ENCODE assay signal across 28 mouse cellular contexts in the genomic region with DNA sequence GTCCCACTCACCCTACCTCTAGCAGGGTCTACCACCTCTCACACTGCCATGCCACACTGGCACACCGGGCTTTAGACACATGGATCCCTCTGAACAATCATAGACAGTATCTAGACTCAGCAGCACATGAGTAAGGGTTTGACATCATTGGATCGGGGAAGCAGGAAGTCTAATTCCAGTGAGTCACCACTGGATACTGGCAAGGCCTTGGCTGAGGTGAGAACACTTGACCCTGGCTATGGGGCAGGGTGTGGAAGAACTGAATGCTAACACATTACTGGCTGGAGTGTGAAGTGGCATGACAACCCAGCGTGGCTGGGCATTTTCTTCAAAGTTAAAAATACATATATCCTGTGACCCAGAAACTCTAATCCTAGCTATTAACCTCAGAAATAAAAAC.
DNase-seq lines count a peak whose midpoint lies in the region; ATAC-seq lines count a peak whose summit lies in the region.
"Had no signal": no experiment of that assay in that cellular context is flagged by ENCODE, and none has a peak within 500 bp of the region (broad histone marks: within the 10 kb centered on the region; RNA-seq: fewer than 3 reads in every experiment).

No protein-coding gene starts in this region.

- H3K9me3 ChIP-seq in liver, embryonic 11.5 days (ENCODE audit: control insufficient read depth, low read length), result no peaks in the 10 kb centered on the region
- H3K9me3 ChIP-seq: embryonic facial prominence, embryonic 10.5 days; forebrain, embryonic 10.5 days; limb, embryonic 15.5 days; liver, embryonic 15.5 days; midbrain, embryonic 15.5 days; neural tube, embryonic 13.5 days had no signal

- WGBS in liver, embryonic 11.5 days, result 67% methylated on average over 3 of the region's 3 CpGs

- no peaks in the 10 kb centered on the region for H3K27me3 ChIP-seq in liver, embryonic 11.5 days (replicated peaks; ENCODE audit: control insufficient read depth, insufficient read depth, low read length)
- H3K27me3 ChIP-seq: liver, embryonic 15.5 days; midbrain, embryonic 15.5 days; neural tube, embryonic 13.5 days had no signal

- peak; percentile 44 to 75 for DNase-seq in adrenal gland, adult (ENCODE audit: inconsistent age in 2 of 2, low spot score in 1 of 2)
- DNase-seq in adrenal gland, postnatal 4 days (ENCODE audit: low spot score in 2 of 2), result no peak
- peak; percentile 63 to 78 for DNase-seq in lung, adult 18-20 months
- no peak for DNase-seq in lung, postnatal 10 days
- DNase-seq in lung, postnatal 14 days, result peak; percentile 26
- DNase-seq in liver, embryonic 11.5 days (ENCODE audit: low spot score), result no peak
- DNase-seq in layer of hippocampus, postnatal 14 days (ENCODE audit: low spot score in 2 of 2), result no peak
- DNase-seq: cerebellum, adult 9-10 months; heart, postnatal 4 days; kidney, adult 18-20 months; layer of hippocampus, adult 9-11 months; retina, postnatal 1 day; right cerebral cortex, postnatal 25 days; spleen, adult 18-20 months; thymus, postnatal 14 days had no signal

- no peak overlapping the region for H3K27ac ChIP-seq in liver, embryonic 11.5 days (ENCODE audit: low read depth, low read length)
- H3K27ac ChIP-seq: embryonic facial prominence, embryonic 10.5 days; forebrain, embryonic 10.5 days; hindbrain, embryonic 14.5 days; kidney, postnatal 0 days; left cerebral cortex, adult 2 months; limb, embryonic 15.5 days; liver, embryonic 15.5 days; macrophage; midbrain, embryonic 15.5 days; neural tube, embryonic 13.5 days had no signal

- H3K4me2 ChIP-seq in liver, embryonic 11.5 days, result no peak overlapping the region
- H3K4me2 ChIP-seq: hindbrain, embryonic 14.5 days; limb, embryonic 15.5 days; liver, embryonic 15.5 days; midbrain, embryonic 15.5 days; neural tube, embryonic 13.5 days had no signal

- no peaks in the 10 kb centered on the region for H3K36me3 ChIP-seq in liver, embryonic 11.5 days (ENCODE audit: control insufficient read depth, insufficient read depth, low read length)
- H3K36me3 ChIP-seq: embryonic facial prominence, embryonic 10.5 days; forebrain, embryonic 10.5 days; limb, embryonic 15.5 days; liver, embryonic 15.5 days; midbrain, embryonic 15.5 days; neural tube, embryonic 13.5 days had no signal

- H3K4me3 ChIP-seq in liver, embryonic 11.5 days (ENCODE audit: low read depth, low read length), result no peak overlapping the region
- H3K4me3 ChIP-seq: embryonic facial prominence, embryonic 10.5 days; forebrain, embryonic 10.5 days; left cerebral cortex, adult 2 months; limb, embryonic 15.5 days; liver, embryonic 15.5 days; midbrain, embryonic 15.5 days; myocyte; neural tube, embryonic 13.5 days had no signal

- H3K9ac ChIP-seq in liver, embryonic 11.5 days (ENCODE audit: low read depth, low read length), result no peak overlapping the region
- H3K9ac ChIP-seq: hindbrain, embryonic 14.5 days; limb, embryonic 15.5 days; liver, embryonic 15.5 days; midbrain, embryonic 15.5 days; neural tube, embryonic 13.5 days had no signal

- no peaks in the 10 kb centered on the region for H3K4me1 ChIP-seq in liver, embryonic 11.5 days (replicated peaks; ENCODE audit: control insufficient read depth, insufficient read depth, low read length)
- H3K4me1 ChIP-seq: forebrain, embryonic 10.5 days; liver, embryonic 15.5 days; midbrain, embryonic 15.5 days; neural tube, embryonic 13.5 days had no signal

- ATAC-seq in liver, embryonic 11.5 days (replicated peaks; ENCODE audit: low FRiP score), result no peak
- ATAC-seq: CD4-positive, CD25-positive, alpha-beta regulatory T cell, adult 4 months; inflammation-experienced regulatory T-cells, adult 6 months; midbrain, embryonic 15.5 days had no signal

Comparison
In these comparisons a context has a peak if more than half of its experiments do, and no peak if none do; other contexts are left out.
1. DNase-seq: peak in adrenal gland, adult (2 of 2), lung, adult 18-20 months (2 of 2) and lung, postnatal 14 days (single experiment); none in adrenal gland, postnatal 4 days (0 of 2), lung, postnatal 10 days (single experiment), liver, embryonic 11.5 days (single experiment) and layer of hippocampus, postnatal 14 days (0 of 2).